Mouse (Mus musculus): ENCODE data around the gene Olfr456.
"Not testable (repeated sequence)": the region's sequence is repeated elsewhere in the genome, so short reads cannot be mapped to it uniquely, and the experiment has no call there.

Gene Olfr456

GRCm38 (mm10) chr6:42487114-42487513 lies at the start of gene Olfr456:
Gene Olfr456 (minus strand): TSS chr6:42487214.
- no peak for DNase-seq

- no peak for DNase-seq
Measured at GRCm38 (mm10) chr6:42513461-42513860, 26.4 kb upstream of the Olfr456 start.

- no peak for DNase-seq
Measured at GRCm38 (mm10) chr6:42509311-42509710, 22.3 kb upstream of the Olfr456 start.

- no peak for DNase-seq
Measured at GRCm38 (mm10) chr6:42503478-42503877, 16.5 kb upstream of the Olfr456 start.

GRCm38 (mm10) chr6:42489731-42490130 lies 2.7 kb upstream of the Olfr456 start:
- DNase-seq = no peak

- no peak for DNase-seq
Measured at GRCm38 (mm10) chr6:42484633-42485032, 2.4 kb downstream of the Olfr456 start.

- no peak for DNase-seq
Measured at GRCm38 (mm10) chr6:42476235-42476634, 10.8 kb downstream of the Olfr456 start, which contains the start of gene Olfr457. Gene Olfr457 (minus strand): TSS chr6:42476335.

GRCm38 (mm10) chr6:42471298-42471697 lies 15.7 kb downstream of the Olfr456 start:
- not testable (repeated sequence) for DNase-seq

GRCm38 (mm10) chr6:42470542-42470941 lies 16.5 kb downstream of the Olfr456 start:
- no peak for DNase-seq

GRCm38 (mm10) chr6:42465096-42465495 lies 21.9 kb downstream of the Olfr456 start, which contains the start of gene Olfr458:
Gene Olfr458 (minus strand): TSS chr6:42465196.
- DNase-seq = no peak

- DNase-seq = no peak
Measured at GRCm38 (mm10) chr6:42447381-42447780, 39.6 kb downstream of the Olfr456 start.

- no peak for DNase-seq
Measured at GRCm38 (mm10) chr6:42444491-42444890, 42.5 kb downstream of the Olfr456 start.

GRCm38 (mm10) chr6:42441395-42441794 lies 45.6 kb downstream of the Olfr456 start:
- no peak for DNase-seq
